Mouse (Mus musculus) embryonic facial prominence, embryonic 14.5 days (tissue): ENCODE results near the gene Rbm43. TPM values are rescaled to one million over a fixed set of nuclear protein-coding genes. Genes with fewer than 3 reads are reported as not detected.

Experiments used
- ATAC-seq: fragments of 200-750 bp; cut with Nextera tagmentation; 2 replicates; pipeline ENCODE4 v1.8.0; 2017; ENCODE audit warnings: low read depth, moderate number of reproducible peaks, moderate TSS enrichment
- DNase-seq: peaks from one replicate; pipeline ENCODE4 v3.0.0-alpha.2; 2015; ENCODE audit warnings: low spot score
- H3K27ac ChIP-seq: fragments of 300-500 bp; sonication (generic); replicated peaks from 2 replicates; pipeline ENCODE4 v1.5.1; 2014; ENCODE audit warnings: low read depth, mild to moderate bottlenecking, low read length, moderate library complexity
- H3K27me3 ChIP-seq: fragments of 300-500 bp; sonication (generic); replicated peaks from 2 replicates; pipeline ENCODE4 v1.6.1; 2014; ENCODE audit warnings: low read length; ENCODE audit not compliant: control insufficient read depth, insufficient read depth
- H3K36me3 ChIP-seq: fragments of 300-500 bp; sonication (generic); 2 replicates; pipeline ENCODE4 v1.6.1; 2014; ENCODE audit warnings: low read length, mixed read lengths; ENCODE audit not compliant: control insufficient read depth, insufficient read depth
- H3K4me1 ChIP-seq: fragments of 300-500 bp; sonication (generic); 2 replicates; pipeline ENCODE4 v1.6.1; 2014; ENCODE audit warnings: antibody characterized with exemption, low read length; ENCODE audit not compliant: control insufficient read depth, insufficient read depth
- H3K4me2 ChIP-seq: fragments of 300-500 bp; sonication (generic); 2 replicates; pipeline ENCODE4 v1.6.1; 2014; ENCODE audit warnings: low read depth, mild to moderate bottlenecking, low read length, moderate library complexity, mixed read lengths
- H3K4me3 ChIP-seq: fragments of 300-500 bp; sonication (generic); 2 replicates; pipeline ENCODE4 v1.5.1; 2014; ENCODE audit warnings: low read depth, mild to moderate bottlenecking, low read length
- H3K9ac ChIP-seq: fragments of 300-500 bp; sonication (generic); 2 replicates; pipeline ENCODE4 v1.6.1; 2014; ENCODE audit warnings: low read depth, mild to moderate bottlenecking, low read length, moderate library complexity, mixed read lengths
- H3K9me3 ChIP-seq: fragments of 300-500 bp; sonication (generic); 2 replicates; pipeline ENCODE4 v1.6.1; 2016; ENCODE audit warnings: low read length; ENCODE audit not compliant: control insufficient read depth
- WGBS: fragments of 180-500 bp; shearing (Covaris S2); extraction: QIAGEN DNeasy Blood & Tissue Kit; methylation state at CpG from one replicate; pipeline ENCODE4 v1.1.7; 2014; 5-methylcytosine and 5-hydroxymethylcytosine counted together
- polyA plus RNA-seq: library from polyadenylated mRNA; unstranded; fragments of >200 nt; fragmentation: Nextera tagmentation; extraction: Ambion mirVana; gene quantifications from 2 replicates; pipeline ENCODE4 v1.2.1, GENCODE M21; 2014

Rbm43 gene
- polyA plus RNA-seq = 12.6 and 14.3 TPM in 2 replicates

GRCm38 (mm10) chr2:51934574-51935334 lies at the start of gene Rbm43:
Gene Rbm43 (minus strand): TSS chr2:51935163.
- no peaks in the 10 kb centered on the region for H3K36me3 ChIP-seq
- ATAC-seq (peak; percentile 83), DNase-seq (peak; percentile 87)
- peaks cover 4% of the 10 kb centered on the region; the same call in 1 of the 2 replicates for H3K4me1 ChIP-seq
- peak within 1 kb of the TSS; percentile 86 for H3K4me2 ChIP-seq
- H3K27ac ChIP-seq = peak within 1 kb of the TSS; percentile 70
- WGBS = 2% methylated on average over 40 of the region's 48 CpGs
- peak within 1 kb of the TSS; percentile 45 for H3K4me3 ChIP-seq
- no peaks in the 10 kb centered on the region for H3K9me3 ChIP-seq
- H3K9ac ChIP-seq = peak within 1 kb of the TSS; percentile 57
- no peaks in the 10 kb centered on the region for H3K27me3 ChIP-seq

- DNase-seq (peak; percentile 13), ATAC-seq (no peak)
- Histone ChIP-seq H3K27me3 (no peaks in the 10 kb centered on the region), H3K9me3 (peaks cover 10% of the 10 kb centered on the region; the same call in 1 of the 2 replicates), H3K4me2 (no peak overlapping the region), H3K4me3 (no peak overlapping the region), H3K9ac (no peak overlapping the region), H3K36me3 (no peaks in the 10 kb centered on the region), H3K4me1 (peaks cover 9% of the 10 kb centered on the region), H3K27ac (no peak overlapping the region)
- 64% methylated on average over 13 of the region's 13 CpGs for WGBS
These were observed 47.3 kb upstream of the Rbm43 start for GRCm38 (mm10) chr2:51982288-51982687.

- Histone ChIP-seq H3K27me3 (no peaks in the 10 kb centered on the region), H3K4me3 (peak overlapping the region; percentile 18), H3K27ac (peak overlapping the region; percentile 22; the same call in 1 of the 2 replicates), H3K9me3 (peaks cover 10% of the 10 kb centered on the region; the same call in 1 of the 2 replicates), H3K9ac (peak overlapping the region; percentile 41; the same call in 1 of the 2 replicates), H3K4me1 (peaks cover 9% of the 10 kb centered on the region), H3K36me3 (no peaks in the 10 kb centered on the region), H3K4me2 (peak overlapping the region; percentile 48)
- DNase-seq (peak; percentile 38), ATAC-seq (0 out of 2 replicates have a peak, but pooled peaks have one; percentile 26)
- 22% methylated on average over 11 of the region's 11 CpGs for WGBS
These were observed 46.7 kb upstream of the Rbm43 start for GRCm38 (mm10) chr2:51981630-51982029.

GRCm38 (mm10) chr2:51973410-51973968 lies 38.5 kb upstream of the Rbm43 start, which contains the start of gene Nmi:
Gene Nmi (minus strand): TSS chr2:51973494.
- peak within 1 kb of the TSS; percentile 79 for H3K4me2 ChIP-seq
- peak within 1 kb of the TSS; percentile 77 for H3K9ac ChIP-seq
- H3K27ac ChIP-seq = peak within 1 kb of the TSS; percentile 93
- H3K27me3 ChIP-seq = no peaks in the 10 kb centered on the region
- 67% methylated on average over 9 of the region's 9 CpGs for WGBS
- no peaks in the 10 kb centered on the region for H3K4me1 ChIP-seq
- peak; percentile 55 for DNase-seq
- peak; percentile 67 for ATAC-seq
- no peaks in the 10 kb centered on the region for H3K36me3 ChIP-seq
- H3K9me3 ChIP-seq = peaks cover 6% of the 10 kb centered on the region; the same call in 1 of the 2 replicates
- peak within 1 kb of the TSS; percentile 69 for H3K4me3 ChIP-seq

GRCm38 (mm10) chr2:51972641-51973409 lies 37.9 kb upstream of the Rbm43 start:
- Histone ChIP-seq H3K27me3 (no peaks in the 10 kb centered on the region), H3K9ac (peak overlapping the region; percentile 77), H3K4me2 (peak overlapping the region; percentile 79), H3K4me1 (no peaks in the 10 kb centered on the region), H3K4me3 (peak overlapping the region; percentile 69), H3K27ac (peak overlapping the region; percentile 93), H3K36me3 (no peaks in the 10 kb centered on the region), H3K9me3 (peaks cover 4% of the 10 kb centered on the region; the same call in 1 of the 2 replicates)
- ATAC-seq = peak; percentile 83
- 2% methylated on average over 39 of the region's 40 CpGs for WGBS
- DNase-seq = peak; percentile 86

- Histone ChIP-seq H3K9ac (peak overlapping the region; percentile 77), H3K4me1 (no peaks in the 10 kb centered on the region), H3K27ac (peak overlapping the region; percentile 93; the same call in 1 of the 2 replicates), H3K36me3 (no peaks in the 10 kb centered on the region), H3K4me3 (peak overlapping the region; percentile 69), H3K27me3 (no peaks in the 10 kb centered on the region), H3K9me3 (peaks cover 4% of the 10 kb centered on the region; the same call in 1 of the 2 replicates), H3K4me2 (peak overlapping the region; percentile 79)
- DNase-seq (peak; percentile 63), ATAC-seq (peak; percentile 23; the same call in 1 of the 2 replicates)
- 32% methylated on average over 5 of the region's 5 CpGs for WGBS
These were observed 37.2 kb upstream of the Rbm43 start for GRCm38 (mm10) chr2:51972142-51972541.

GRCm38 (mm10) chr2:51970897-51971296 lies 35.9 kb upstream of the Rbm43 start:
- ATAC-seq = no peak
- Histone ChIP-seq H3K36me3 (no peaks in the 10 kb centered on the region), H3K27me3 (no peaks in the 10 kb centered on the region), H3K27ac (no peak overlapping the region), H3K4me1 (no peaks in the 10 kb centered on the region), H3K4me2 (no peak overlapping the region), H3K9ac (no peak overlapping the region), H3K9me3 (peaks cover 4% of the 10 kb centered on the region; the same call in 1 of the 2 replicates), H3K4me3 (no peak overlapping the region)
- WGBS = 100% methylated on average over 4 of the region's 4 CpGs
- DNase-seq = no peak

- Histone ChIP-seq H3K4me3 (no peak overlapping the region), H3K27me3 (no peaks in the 10 kb centered on the region), H3K9ac (no peak overlapping the region), H3K9me3 (peaks cover 4% of the 10 kb centered on the region; the same call in 1 of the 2 replicates), H3K4me2 (no peak overlapping the region), H3K36me3 (no peaks in the 10 kb centered on the region), H3K4me1 (no peaks in the 10 kb centered on the region), H3K27ac (no peak overlapping the region)
- 70% methylated on average over 3 of the region's 3 CpGs for WGBS
- ATAC-seq (no peak), DNase-seq (no peak)
These were observed 32.3 kb upstream of the Rbm43 start for GRCm38 (mm10) chr2:51967288-51967687.
